Mouse (Mus musculus): Measurements from ENCODE around the gene Scrt2.

DNA sequence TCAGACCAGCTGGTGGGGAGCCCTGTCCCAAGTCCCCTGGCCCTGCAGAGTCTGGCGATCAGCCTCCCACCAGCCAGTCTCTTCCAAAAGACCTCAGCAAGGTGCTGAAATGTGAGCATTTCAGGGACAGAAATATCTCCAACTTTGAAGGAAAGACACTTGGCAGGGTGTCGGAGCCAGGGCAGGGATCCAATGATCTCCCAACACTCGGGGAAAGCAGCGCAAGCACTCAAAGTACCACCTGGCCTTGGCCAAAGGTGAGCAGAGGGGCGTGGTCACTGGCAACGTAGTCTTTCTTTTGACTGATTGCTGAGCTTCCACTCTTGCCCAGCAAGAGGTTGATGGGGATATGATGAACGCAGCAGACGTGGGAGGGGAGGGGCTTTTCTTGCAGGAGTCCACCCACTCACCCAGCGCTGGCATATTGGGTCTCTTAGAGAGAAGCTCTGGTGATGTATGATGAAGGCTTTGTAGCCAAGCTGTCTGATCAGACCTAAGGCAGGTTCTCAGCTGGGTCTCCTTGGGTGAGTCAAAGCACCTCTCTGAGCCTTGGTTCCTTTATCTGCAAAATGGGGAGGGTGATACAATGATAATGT lies 5.9 kb upstream of the Scrt2 start:
- TF ChIP-seq CTCF (IDR thresholded peaks at IDR 0.05; ENCODE audit: borderline replicate concordance, extremely low read depth, insufficient read depth, insufficient read length) (no peak), POLR2A (IDR thresholded peaks at IDR 0.05; ENCODE audit: borderline replicate concordance, extremely low read depth, insufficient read depth, insufficient read length, poor library complexity, severe bottlenecking) (no peak)
